Mouse (Mus musculus) liver, postnatal 0 days (tissue): ENCODE results near the gene Kalrn.

Experiments
- CTCF ChIP-seq: sonication (generic); IDR thresholded peaks from 2 replicates; pipeline ENCODE4 v1.5.1; 2016; ENCODE audit warnings: antibody characterized with exemption, low read depth
- EP300 ChIP-seq: IDR thresholded peaks from 2 replicates; pipeline ENCODE4 v1.6.1; 2016; ENCODE audit warnings: antibody characterized with exemption, low read depth, mild to moderate bottlenecking

- TF ChIP-seq CTCF (no peak), EP300 (no peak)
Measured at GRCm38 (mm10) chr16:34167042-34167441, 406.3 kb downstream of the Kalrn start.
